Mouse (Mus musculus): ENCODE measurements around the gene Tns4. TPM values are rescaled to one million over a fixed set of nuclear protein-coding genes. Genes with fewer than 3 reads are reported as not detected.

Tns4 gene
- polyA plus RNA-seq, 1 experiment: not detected

DNA sequence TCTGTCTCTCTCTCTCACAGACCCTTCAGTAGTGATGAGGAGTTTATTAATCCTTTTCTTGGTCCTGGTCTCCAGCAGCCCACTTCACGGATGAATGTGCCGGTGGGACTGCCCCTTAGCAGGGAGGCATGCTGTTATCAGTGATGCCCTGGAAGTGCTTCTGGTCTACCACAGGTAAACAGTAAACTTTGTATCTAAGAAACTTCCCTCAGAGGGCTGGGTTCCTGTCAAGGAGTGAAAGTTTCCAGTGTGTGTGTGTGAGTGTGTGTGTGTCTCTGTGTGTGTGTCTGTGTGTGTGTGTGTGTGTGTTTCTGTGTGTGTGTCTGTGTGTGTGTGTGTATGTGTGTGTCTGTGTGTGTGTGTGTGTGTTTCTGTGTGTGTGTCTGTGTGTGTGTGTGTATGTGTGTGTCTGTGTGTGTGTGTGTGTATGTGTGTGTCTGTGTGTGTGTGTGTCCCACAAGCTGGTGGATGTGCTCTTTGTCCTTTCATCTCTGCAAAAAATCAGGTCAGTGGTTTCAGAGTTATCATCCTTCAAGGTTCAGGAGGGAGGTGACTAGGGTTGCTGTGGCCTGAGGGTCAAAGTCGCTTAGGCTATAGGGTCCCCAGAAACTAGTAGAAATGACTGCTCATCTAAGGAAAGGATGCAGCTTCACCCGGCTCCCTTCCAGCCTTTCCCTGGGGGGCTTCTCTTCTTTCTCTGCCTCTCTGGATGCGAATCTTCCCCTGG is 41.8 kb upstream of the Tns4 start:
- TF ChIP-seq CTCF (IDR thresholded peaks at IDR 0.05; ENCODE audit: insufficient read depth, low read depth, low read length) (no peak), POLR2A (IDR thresholded peaks at IDR 0.05; ENCODE audit: insufficient read depth, low read depth, low read length) (no peak)
- peaks cover 22% of the 10 kb centered on the region for H3K4me1 ChIP-seq (ENCODE audit: control insufficient read depth, insufficient read depth, low read length)
- H3K4me3 ChIP-seq (ENCODE audit: insufficient read depth, low read depth, low read length): no peak overlapping the region
- no peak overlapping the region for H3K27ac ChIP-seq (ENCODE audit: insufficient read depth, low read depth, low read length)
- 82% methylated on average over 5 of the region's 5 CpGs for WGBS

DNA sequence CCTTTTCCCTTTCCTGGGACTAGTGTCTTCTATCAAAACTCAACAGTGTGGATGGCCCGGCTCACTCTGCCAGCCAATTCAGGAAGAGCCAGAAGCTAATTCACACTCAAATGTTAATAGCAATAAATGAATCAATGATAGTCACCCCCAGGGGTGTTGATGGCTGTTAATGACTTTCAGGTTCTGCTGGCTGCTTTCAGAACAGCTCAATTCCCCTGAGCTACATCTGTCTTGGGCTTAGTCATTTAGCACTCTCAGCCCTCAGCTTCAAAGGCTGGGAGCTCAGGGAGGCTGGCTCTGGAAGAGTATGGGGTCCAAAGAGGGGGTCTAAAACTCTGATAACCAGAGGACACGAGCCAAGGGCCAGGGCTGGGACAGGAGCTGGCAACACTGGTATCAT is 40.2 kb upstream of the Tns4 start:
- WGBS: 71% methylated on average over 2 of the region's 2 CpGs
- Histone ChIP-seq H3K4me1 (ENCODE audit: control insufficient read depth, insufficient read depth, low read length) (peaks cover 22% of the 10 kb centered on the region), H3K27ac (ENCODE audit: insufficient read depth, low read depth, low read length) (no peak overlapping the region), H3K4me3 (ENCODE audit: insufficient read depth, low read depth, low read length) (no peak overlapping the region)
- TF ChIP-seq CTCF (IDR thresholded peaks at IDR 0.05; ENCODE audit: insufficient read depth, low read depth, low read length) (no peak), POLR2A (IDR thresholded peaks at IDR 0.05; ENCODE audit: insufficient read depth, low read depth, low read length) (no peak)

DNA sequence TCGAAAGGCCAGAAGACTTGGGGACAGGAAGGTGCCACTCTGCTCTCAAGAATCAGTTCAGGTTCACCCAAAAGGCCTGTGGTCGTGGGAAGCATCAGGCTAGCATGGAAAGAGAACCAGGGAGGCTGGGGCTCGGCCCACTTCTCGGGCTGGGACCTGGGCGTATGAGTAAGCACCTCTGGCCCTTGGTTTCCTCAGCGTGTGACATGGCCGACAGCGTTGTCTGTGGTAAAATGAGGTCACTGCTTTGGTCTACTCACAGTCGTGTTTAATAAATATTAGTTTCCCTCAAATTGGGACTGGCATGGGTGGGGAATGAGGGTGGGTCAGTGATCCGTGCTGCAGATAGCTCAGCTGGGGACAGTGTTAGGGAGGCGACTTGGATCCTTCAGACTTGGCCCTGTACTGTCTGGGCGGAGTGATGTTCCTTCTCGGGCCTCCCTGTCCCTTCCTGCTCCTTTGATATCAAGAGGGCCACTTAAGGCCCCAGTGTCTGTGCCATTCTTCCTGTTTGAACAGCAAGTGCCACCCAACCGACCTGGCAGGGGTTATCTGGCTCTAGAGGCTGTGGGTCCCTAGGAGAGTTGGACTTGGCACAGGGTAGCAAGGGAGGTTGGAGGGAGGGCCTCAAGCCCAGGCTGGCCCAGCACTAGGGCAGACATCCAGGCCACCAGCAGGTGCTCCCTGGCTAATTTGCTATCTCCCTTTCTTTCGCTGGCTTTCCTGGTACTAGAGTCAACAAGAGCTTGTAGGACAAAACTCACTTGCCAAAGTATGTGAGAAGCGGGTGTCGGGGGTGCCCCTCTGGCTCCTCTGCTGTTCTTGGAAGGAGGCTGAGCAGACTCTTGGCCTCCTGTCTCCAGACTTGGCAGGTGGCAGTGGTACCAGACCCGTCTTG is 38.9 kb upstream of the Tns4 start:
- TF ChIP-seq POLR2A (IDR thresholded peaks at IDR 0.05; ENCODE audit: insufficient read depth, low read depth, low read length) (no peak), CTCF (IDR thresholded peaks at IDR 0.05; ENCODE audit: insufficient read depth, low read depth, low read length) (no peak)
- Histone ChIP-seq H3K27ac (ENCODE audit: insufficient read depth, low read depth, low read length) (no peak overlapping the region), H3K4me3 (ENCODE audit: insufficient read depth, low read depth, low read length) (no peak overlapping the region), H3K4me1 (ENCODE audit: control insufficient read depth, insufficient read depth, low read length) (peaks cover 22% of the 10 kb centered on the region)
- WGBS: 75% methylated on average over 18 of the region's 18 CpGs

DNA sequence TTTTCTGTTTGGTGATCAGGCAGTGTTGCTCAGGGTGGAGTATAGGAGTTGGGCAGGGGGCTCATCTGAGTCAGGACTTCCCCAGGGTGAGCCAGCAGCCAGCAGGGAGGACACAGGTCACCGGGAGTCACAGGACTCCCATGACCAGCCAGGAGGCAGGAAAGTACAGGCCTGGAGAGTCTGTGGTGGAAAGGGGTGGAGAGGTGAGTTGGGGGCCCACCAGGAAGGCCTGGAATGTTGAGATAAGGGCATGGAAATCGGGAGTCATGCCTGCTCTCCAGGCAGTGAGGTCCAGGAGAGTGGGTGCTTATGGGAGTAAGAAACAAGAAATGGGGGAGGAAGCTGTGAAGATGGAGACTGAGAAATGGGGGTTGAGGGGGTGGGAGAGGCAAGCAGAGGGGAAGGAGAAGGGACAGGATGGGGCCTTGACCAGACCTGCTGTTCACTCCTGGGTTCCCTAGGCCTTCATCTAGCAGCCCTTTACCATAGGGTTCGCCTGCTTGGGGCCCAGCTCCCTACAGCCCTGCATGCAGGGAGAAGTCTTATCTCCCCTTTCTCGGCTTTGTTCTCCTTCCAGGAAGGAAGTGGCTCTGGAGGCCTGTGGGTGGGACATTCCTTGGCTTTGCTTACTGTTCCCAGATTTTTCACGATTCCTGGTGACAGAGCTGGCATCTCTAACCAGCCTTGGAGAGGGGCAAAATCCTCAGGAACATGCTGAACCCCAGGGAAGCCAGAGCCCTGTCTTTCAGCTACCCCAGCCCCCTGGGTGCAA is 37.6 kb upstream of the Tns4 start:
- no peak for TF ChIP-seq POLR2A (IDR thresholded peaks at IDR 0.05; ENCODE audit: insufficient read depth, low read depth, low read length)
- H3K27ac ChIP-seq (ENCODE audit: insufficient read depth, low read depth, low read length): no peak overlapping the region
- WGBS: 58% methylated on average over 5 of the region's 5 CpGs
- peaks cover 13% of the 10 kb centered on the region for H3K4me1 ChIP-seq (ENCODE audit: control insufficient read depth, insufficient read depth, low read length)
- H3K4me3 ChIP-seq (ENCODE audit: insufficient read depth, low read depth, low read length): no peak overlapping the region

DNA sequence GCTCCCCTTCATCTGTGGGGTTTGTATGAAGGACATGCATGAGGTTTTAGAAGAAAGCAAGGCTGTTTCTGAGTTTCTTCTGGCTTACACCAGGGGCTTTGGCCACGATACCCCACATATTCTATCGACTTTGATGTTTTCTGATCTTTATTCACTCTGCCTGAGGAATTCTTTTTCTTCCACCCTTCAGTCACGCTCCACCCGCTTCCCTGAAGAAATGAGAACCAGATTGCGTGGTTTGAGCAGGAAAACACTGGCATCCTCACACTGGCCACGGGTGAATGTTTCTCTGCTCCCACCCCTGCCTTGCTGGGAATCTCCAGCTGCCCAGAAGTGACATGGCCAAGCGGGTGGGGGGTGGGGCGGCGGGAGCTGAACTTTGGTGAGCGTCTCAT is 35.5 kb upstream of the Tns4 start:
- 61% methylated on average over 10 of the region's 10 CpGs for WGBS
- H3K27ac ChIP-seq (ENCODE audit: insufficient read depth, low read depth, low read length): no peak overlapping the region
- TF ChIP-seq CTCF (IDR thresholded peaks at IDR 0.05; ENCODE audit: insufficient read depth, low read depth, low read length) (no peak), POLR2A (IDR thresholded peaks at IDR 0.05; ENCODE audit: insufficient read depth, low read depth, low read length) (no peak)

DNA sequence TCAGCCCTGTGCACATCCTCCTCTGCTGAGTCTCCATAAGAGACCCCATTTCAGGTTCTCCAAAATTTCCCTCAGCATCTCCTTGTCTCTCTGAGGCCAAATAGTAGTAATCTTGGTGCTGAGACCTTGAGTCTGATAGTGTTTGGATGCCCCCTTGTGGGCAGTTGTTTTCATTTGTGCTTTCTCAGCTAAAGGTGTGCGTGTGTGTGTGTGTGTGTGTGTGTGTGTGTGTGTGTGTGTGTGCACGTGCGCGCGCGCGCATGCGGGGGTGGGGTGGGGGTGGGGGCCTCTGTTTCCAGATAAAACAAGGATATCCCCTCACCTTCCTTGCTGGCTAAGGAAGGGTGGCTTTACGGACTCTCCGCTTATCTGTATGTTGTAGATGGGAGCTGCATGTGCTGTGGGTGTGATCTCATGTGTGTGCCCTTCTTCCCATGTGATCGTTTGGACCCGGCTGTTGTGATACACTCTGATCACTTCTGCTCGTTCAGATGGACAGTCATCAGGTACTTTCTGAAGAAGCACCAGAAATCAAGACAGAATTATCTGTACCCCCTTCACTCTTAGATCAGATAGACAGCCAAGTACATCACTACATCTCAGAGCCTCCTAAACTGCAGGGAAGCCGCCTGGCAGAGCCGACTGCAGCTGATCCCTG is 35.0 kb upstream of the Tns4 start:
- TF ChIP-seq CTCF (IDR thresholded peaks at IDR 0.05; ENCODE audit: insufficient read depth, low read depth, low read length) (no peak), POLR2A (IDR thresholded peaks at IDR 0.05; ENCODE audit: insufficient read depth, low read depth, low read length) (no peak)
- WGBS: 37% methylated on average over 15 of the region's 15 CpGs
- Histone ChIP-seq H3K4me1 (ENCODE audit: control insufficient read depth, insufficient read depth, low read length) (peaks cover 17% of the 10 kb centered on the region), H3K4me3 (ENCODE audit: insufficient read depth, low read depth, low read length) (no peak overlapping the region), H3K27ac (ENCODE audit: insufficient read depth, low read depth, low read length) (no peak overlapping the region)

More for the DNA sequence above, 35.5 kb upstream of the Tns4 start:
- peaks cover 17% of the 10 kb centered on the region for H3K4me1 ChIP-seq (ENCODE audit: control insufficient read depth, insufficient read depth, low read length)
- no peak overlapping the region for H3K4me3 ChIP-seq (ENCODE audit: insufficient read depth, low read depth, low read length)

DNA sequence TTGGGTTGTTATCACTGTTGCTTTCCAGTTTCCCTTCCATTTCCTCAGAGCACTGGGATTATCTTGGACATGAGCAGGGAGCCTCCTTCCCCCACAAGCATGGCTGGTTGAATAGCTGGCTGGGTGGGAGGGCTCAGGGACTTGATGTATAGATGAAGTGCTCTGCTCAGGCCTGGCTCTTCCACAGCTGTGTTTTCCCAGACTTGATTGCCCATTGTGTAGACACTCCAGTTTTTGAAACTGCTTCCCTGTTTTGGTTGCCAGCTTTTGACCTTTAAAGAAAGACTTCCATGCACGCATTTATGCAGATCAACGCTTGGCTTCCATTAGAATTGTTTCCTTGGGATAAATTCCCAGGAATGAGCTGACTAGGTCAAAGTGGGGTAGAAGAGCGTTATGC is 33.6 kb upstream of the Tns4 start:
- peaks cover 17% of the 10 kb centered on the region for H3K4me1 ChIP-seq (ENCODE audit: control insufficient read depth, insufficient read depth, low read length)
- H3K4me3 ChIP-seq (ENCODE audit: insufficient read depth, low read depth, low read length): no peak overlapping the region
- no peak for TF ChIP-seq POLR2A (IDR thresholded peaks at IDR 0.05; ENCODE audit: insufficient read depth, low read depth, low read length)
- TF ChIP-seq CTCF (IDR thresholded peaks at IDR 0.05; ENCODE audit: insufficient read depth, low read depth, low read length): no peak
- 70% methylated on average over 3 of the region's 3 CpGs for WGBS
- H3K27ac ChIP-seq (ENCODE audit: insufficient read depth, low read depth, low read length): no peak overlapping the region

DNA sequence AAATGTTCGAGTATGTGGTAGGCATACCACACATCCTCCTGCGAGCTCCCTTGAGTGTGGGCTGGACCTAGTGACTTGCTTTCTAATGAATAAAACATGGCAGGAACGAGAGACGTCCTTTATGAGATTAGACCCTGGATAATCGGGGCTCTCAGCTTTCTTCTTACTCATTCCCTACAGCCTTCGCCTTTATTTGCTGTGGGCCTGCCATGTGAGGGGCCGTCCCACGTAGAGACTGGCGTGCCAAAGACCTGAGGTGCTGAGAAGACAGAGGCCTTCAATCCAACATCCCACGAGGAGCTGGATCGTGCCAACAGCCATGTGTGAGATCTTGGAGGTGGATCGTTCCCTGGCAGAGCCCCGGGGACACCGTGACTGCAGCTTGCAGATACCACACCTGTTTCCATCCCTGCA is 32.1 kb upstream of the Tns4 start:
- WGBS: 62% methylated on average over 14 of the region's 14 CpGs
- no peak overlapping the region for H3K27ac ChIP-seq (ENCODE audit: insufficient read depth, low read depth, low read length)
- TF ChIP-seq CTCF (IDR thresholded peaks at IDR 0.05; ENCODE audit: insufficient read depth, low read depth, low read length) (no peak), POLR2A (IDR thresholded peaks at IDR 0.05; ENCODE audit: insufficient read depth, low read depth, low read length) (no peak)
- no peak overlapping the region for H3K4me3 ChIP-seq (ENCODE audit: insufficient read depth, low read depth, low read length)
- peaks cover 5% of the 10 kb centered on the region for H3K4me1 ChIP-seq (ENCODE audit: control insufficient read depth, insufficient read depth, low read length)
